Comparison of ENCODE assay signal across 9 mouse cellular contexts in genomic region chr4:150784491-150785451, GRCm38 (mm10).
A peak's percentile ranks its signal among the peaks of the same experiment; 100 is the strongest.
DNase-seq lines count a peak whose midpoint lies in the region; ATAC-seq lines count a peak whose summit lies in the region.
"Had no signal": no experiment of that assay in that cellular context is flagged by ENCODE, and none has a peak within 500 bp of the region (broad histone marks: within the 10 kb centered on the region; RNA-seq: fewer than 3 reads in every experiment).

No protein-coding gene starts in this region.

- H3K27ac ChIP-seq in heart, embryonic 14.5 days (replicated peaks in 1 of 2; ENCODE audit: control insufficient read depth in 1 of 2, insufficient read depth in 1 of 2, low read depth in 2 of 2, low read length in 2 of 2): peak overlapping the region; percentile 8 to 47; a peak in 3 of 4 replicates
- H3K27ac ChIP-seq in forebrain, embryonic 13.5 days: no peak overlapping the region
- H3K27ac ChIP-seq: macrophage had no signal

- peak; percentile 62 for DNase-seq in urinary bladder, postnatal 14 days (ENCODE audit: low spot score)
- no peak for DNase-seq in urinary bladder, postnatal 10 days (ENCODE audit: low spot score)
- peak; percentile 44 to 66 for DNase-seq in kidney, postnatal 4 days
- DNase-seq in neural tube, embryonic 10.5 days (ENCODE audit: extremely low spot score, low spot score): peak; percentile 47
- no peak for DNase-seq in left cerebral cortex, postnatal 25 days (ENCODE audit: low spot score in 2 of 2)

- no peak overlapping the region for H3K4me3 ChIP-seq in heart, embryonic 14.5 days (ENCODE audit: control insufficient read depth in 1 of 2, insufficient read depth in 1 of 2, low read depth in 1 of 2, low read length in 2 of 2)
- H3K4me3 ChIP-seq in forebrain, embryonic 13.5 days: no peak overlapping the region

- H3K4me2 ChIP-seq in heart, embryonic 14.5 days (ENCODE audit: low read length): no peak overlapping the region
- H3K4me2 ChIP-seq in forebrain, embryonic 13.5 days: no peak overlapping the region

- WGBS in heart, embryonic 14.5 days: 57% methylated on average over 14 of the region's 14 CpGs
- WGBS in forebrain, embryonic 13.5 days: 80% methylated on average over 14 of the region's 14 CpGs

- intact Hi-C loops in left cerebral cortex, postnatal 25 days (cut with DNase I): no loop called here

- no peaks in the 10 kb centered on the region for H3K27me3 ChIP-seq in heart, embryonic 14.5 days (ENCODE audit: control insufficient read depth, insufficient read depth, low read length)
- no peaks in the 10 kb centered on the region for H3K27me3 ChIP-seq in forebrain, embryonic 13.5 days

- H3K4me1 ChIP-seq in heart, embryonic 14.5 days (ENCODE audit: control insufficient read depth in 2 of 2, insufficient read depth in 2 of 2, low read length in 2 of 2): peaks cover 0 to 4% of the 10 kb centered on the region in 2 experiments; a peak in 1 of 4 replicates
- no peaks in the 10 kb centered on the region for H3K4me1 ChIP-seq in forebrain, embryonic 13.5 days

- no peak overlapping the region for H3K9ac ChIP-seq in heart, embryonic 14.5 days (ENCODE audit: low read length)
- no peak overlapping the region for H3K9ac ChIP-seq in forebrain, embryonic 13.5 days

- no peak for ATAC-seq in heart, embryonic 14.5 days (ENCODE audit: insufficient number of reproducible peaks, insufficient read depth, low FRiP score, low read depth)
- no peak for ATAC-seq in megakaryocyte-erythroid progenitor cell, adult 5-6 weeks (replicated peaks; ENCODE audit: low FRiP score, low TSS enrichment, poor library complexity, severe bottlenecking)
- ATAC-seq in forebrain, embryonic 13.5 days: no peak

- H3K9me3 ChIP-seq in heart, embryonic 14.5 days (ENCODE audit: control insufficient read depth, low read length): no peaks in the 10 kb centered on the region
- H3K9me3 ChIP-seq in forebrain, embryonic 13.5 days (replicated peaks): no peaks in the 10 kb centered on the region

- no peaks in the 10 kb centered on the region for H3K36me3 ChIP-seq in heart, embryonic 14.5 days (ENCODE audit: control insufficient read depth, insufficient read depth, low read length)
- no peaks in the 10 kb centered on the region for H3K36me3 ChIP-seq in forebrain, embryonic 13.5 days (ENCODE audit: poor library complexity, severe bottlenecking)

Comparison
In these comparisons a context has a peak if more than half of its experiments do, and no peak if none do; other contexts are left out.
1. DNase-seq: peak in urinary bladder, postnatal 14 days (single experiment), kidney, postnatal 4 days (2 of 2) and neural tube, embryonic 10.5 days (single experiment); none in urinary bladder, postnatal 10 days (single experiment) and left cerebral cortex, postnatal 25 days (0 of 2).